Mouse (Mus musculus): ENCODE measurements at regions not wholly inside any gene's neighbourhood (a gene's known extent, or its start where the extent isn't known, plus 50 kb on each side); places are given as distances from the start of the nearest gene placed in this dataset.
"Not testable (repeated sequence)": the region's sequence is repeated elsewhere in the genome, so short reads cannot be mapped to it uniquely, and the experiment has no call there.

DNA sequence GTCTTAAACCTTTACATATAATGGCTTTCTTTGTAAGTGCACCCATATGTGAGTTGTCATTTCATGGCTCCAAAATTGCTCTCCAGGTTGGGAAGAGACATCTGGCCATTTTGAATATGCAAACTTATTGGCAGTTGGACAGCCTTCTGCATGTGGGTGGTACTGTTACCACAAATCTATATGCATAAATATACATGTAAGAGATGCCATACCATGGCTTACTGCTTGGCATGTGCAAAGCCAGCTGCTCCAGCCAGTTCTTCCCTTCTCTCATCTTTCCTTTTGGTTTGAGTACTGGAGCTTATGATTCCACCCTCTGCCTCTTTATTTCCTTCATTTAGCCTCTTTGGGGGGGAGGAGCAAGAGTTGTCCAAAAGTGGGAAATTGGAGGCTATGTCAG is 312.7 kb downstream of the Plekhb2 start:
- in situ Hi-C loops (cut with MboI, MseI), result no loop called here

DNA sequence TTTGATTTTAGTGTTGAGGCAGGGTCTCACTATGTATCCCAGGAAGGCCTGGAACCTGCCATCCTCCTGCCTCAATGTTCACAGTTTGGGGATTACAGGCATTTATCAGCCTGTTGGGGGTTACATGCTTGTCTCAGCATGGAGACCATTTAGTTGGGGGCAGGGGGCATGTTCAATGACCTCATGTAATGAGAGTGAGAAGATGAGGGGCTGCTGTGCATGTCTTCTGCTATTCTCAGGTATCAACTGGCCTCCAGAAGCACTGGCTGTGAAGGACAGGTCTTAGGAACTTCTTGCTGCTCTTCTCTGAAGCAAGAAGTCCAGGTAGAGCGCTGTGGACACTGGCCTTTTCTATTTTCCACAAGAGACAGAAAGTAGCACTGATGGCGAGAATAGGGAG is 350.9 kb downstream of the Plekhb2 start:
- in situ Hi-C loops (cut with MboI, MseI), result loop anchor here (5.0 kb wide), 1 partner anchor 93 kb away; no protein-coding TSS in a partner anchor

DNA sequence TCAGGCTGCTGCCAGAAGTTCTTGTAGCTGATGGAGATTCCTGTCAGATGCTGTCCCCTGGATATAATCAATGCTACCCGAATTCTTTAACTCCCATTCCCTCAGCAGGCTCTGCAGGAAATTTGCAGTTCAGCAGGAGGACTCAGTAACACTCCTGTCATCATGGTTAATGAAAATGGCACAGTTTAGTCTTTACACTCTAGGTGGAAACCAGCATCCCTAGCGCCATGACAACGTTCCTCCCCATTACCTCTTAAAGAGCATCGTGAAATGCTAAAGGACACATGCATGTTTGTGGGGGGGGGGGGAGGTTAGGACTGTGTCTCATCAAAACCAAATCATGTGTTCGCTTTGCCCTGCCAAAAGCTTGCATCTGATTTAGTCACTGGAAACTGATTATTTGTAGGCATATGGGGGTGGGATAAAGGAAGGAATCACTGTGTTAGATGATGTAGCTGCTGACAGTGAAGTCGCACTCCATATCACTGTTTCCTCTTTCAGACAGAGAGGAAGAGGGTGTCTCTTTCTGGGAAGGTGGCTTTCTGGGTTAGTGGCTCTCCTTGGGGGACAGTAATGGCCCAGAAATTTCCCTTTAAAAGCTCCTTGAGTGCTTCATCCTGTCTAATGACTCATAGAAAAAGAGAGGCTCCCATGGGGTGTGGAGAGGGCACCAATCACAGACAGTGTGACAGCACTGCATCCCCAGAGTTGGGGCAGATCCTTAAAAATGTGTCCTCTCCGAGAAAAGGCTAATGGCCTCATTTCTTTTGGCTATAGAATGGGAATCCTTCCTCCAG is 351.5 kb downstream of the Plekhb2 start:
- in situ Hi-C loops (cut with MboI, MseI), result loop anchor here (5.0 kb wide), 1 partner anchor 94 kb away; no protein-coding TSS in a partner anchor

DNA sequence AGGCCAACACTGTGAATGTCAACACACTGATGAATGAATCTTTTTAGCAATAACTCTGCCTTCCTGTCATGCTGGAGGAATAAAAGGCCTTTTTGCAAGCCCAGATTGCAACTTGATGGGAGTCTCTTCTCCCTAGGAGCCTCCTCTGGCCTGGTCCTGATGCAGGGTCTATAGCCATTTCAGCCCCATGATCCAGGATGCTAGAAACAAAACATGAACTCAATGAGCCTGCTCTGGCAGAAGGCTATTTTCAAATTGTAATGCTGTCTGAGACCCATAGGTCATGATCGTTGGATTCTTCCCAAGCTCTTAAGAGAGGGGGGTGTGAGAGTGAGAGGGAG is 352.1 kb downstream of the Plekhb2 start:
- in situ Hi-C loops (cut with MboI, MseI), result loop anchor here (5.0 kb wide), 1 partner anchor 95 kb away; no protein-coding TSS in a partner anchor

DNA sequence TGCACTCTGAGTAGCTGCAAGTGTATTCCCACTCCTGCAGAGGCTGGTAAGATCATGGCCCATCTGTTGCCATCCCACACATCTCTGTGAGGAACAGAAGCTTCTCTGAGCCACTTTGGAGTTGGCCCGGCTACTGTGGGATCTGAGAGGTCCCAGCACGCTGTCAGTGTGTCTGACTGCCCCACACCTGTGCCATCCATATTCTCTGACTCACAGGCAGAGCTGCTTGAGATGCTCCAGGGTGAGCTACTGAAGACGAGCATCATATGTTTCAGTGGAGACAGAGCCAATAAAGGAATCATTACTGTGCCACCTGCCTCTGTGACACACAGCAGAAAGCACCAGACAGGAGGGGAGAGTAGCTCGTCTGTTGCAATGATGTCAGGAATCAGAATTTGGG is 352.8 kb downstream of the Plekhb2 start:
- in situ Hi-C loops (cut with MboI, MseI), result loop anchor here (5.0 kb wide), 1 partner anchor 95 kb away; no protein-coding TSS in a partner anchor

DNA sequence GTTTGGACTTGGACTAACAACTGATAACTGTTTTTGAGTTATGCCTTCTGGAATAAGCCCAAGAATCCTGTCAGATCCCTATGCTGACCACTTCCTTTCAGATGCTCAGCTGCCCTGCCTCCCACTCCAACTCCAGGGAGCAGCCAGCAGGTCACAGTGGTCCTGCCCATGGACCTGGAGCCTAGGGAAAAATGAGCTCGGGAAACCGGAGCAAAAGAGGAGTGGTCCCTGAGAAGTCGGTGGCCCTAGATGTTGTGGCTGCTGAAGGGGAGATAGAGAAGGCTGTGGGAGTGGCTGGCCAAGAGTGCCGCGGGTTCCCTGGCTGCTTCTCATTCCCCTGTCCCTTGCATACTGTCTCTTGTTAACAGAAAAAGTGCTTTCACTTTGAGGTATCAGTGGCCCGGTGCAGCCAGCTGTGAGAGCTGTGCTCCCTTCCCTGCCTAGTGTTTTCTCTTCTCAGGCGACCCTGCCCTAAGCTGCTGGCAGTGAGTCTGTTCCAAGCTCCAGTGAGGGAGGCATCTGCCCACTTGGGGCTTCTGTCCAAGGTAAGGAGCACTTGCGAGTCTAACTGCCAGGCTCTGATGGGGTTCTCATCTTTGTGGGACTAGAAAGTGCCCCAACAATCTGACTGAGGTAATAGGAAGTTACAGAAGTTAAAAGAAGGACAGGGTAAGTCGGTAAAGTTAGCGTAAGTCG is 357.2 kb downstream of the Plekhb2 start:
- in situ Hi-C loops (cut with MboI, MseI), result no loop called here

GRCm38 (mm10) chr1:35212111-35212891 is 362.5 kb downstream of the Plekhb2 start:
- in situ Hi-C loops (cut with MboI, MseI), result no loop called here

- in situ Hi-C loops (cut with MboI, MseI), result no loop called here
Observed at GRCm38 (mm10) chr1:35213875-35214274, 364.1 kb downstream of the Plekhb2 start.

DNA sequence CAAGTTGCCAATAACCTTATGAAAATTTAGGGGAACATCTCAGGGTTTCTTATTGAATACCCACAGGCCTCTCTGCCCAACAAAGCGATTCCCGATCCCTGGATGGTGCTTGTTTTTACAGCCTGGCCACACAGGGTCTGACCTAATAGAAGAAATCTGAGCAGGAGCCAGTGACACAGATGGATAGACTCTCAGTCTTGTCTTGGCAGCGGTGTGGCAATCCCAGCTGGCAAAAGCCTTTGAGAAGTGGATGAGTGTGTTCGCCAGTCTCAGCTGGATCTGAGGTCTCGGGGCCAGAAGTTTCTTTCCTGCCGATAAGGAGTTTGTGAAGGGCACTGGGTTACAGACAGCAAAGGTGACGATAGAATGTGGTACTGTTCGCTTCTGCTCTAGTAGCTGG is 366.6 kb downstream of the Plekhb2 start:
- in situ Hi-C loops (cut with MboI, MseI), result no loop called here

DNA sequence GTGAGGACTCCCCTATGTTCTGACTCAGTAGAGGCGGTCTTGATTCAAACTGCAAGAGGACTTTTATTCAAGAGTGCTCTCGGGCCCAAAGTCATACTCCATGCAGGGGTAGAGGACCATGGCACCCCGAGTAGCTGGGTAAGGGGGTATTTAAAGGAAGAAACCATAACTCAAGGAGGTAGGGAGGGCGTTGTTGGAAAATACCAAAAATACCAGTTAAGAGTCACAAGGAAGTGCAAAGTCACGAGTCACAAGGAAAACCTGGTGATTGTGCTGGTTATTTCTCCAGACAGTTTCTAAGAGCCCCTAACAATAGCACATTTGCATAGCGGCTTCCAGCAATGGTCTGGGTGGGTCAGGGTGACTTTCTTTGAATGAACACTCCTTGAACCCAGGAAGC is 370.4 kb downstream of the Plekhb2 start:
- in situ Hi-C loops (cut with MboI, MseI), result not testable (repeated sequence)

- in situ Hi-C loops (cut with MboI, MseI), result no loop called here
Observed at GRCm38 (mm10) chr1:35220751-35221150, 371.0 kb downstream of the Plekhb2 start.

DNA sequence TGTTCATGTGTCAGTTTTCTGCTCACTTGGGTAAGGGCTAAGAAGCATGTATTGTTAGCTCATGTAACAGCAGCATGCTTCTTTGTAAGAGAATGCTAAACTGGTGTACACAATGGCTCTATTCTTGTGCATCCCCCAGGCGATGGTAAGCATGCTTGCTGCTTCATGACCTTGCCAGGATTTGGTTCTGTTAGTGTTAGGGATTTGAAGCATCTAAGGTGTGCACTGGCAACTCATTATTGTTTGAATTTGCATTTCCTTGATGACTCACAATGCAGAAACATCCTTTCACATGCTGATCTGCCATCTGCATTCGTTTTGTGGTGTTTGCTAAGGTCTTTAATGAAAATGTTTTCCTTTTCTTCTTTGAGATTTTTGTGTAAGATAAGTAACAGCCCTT is 382.8 kb downstream of the Plekhb2 start:
- in situ Hi-C loops (cut with MboI, MseI), result no loop called here

DNA sequence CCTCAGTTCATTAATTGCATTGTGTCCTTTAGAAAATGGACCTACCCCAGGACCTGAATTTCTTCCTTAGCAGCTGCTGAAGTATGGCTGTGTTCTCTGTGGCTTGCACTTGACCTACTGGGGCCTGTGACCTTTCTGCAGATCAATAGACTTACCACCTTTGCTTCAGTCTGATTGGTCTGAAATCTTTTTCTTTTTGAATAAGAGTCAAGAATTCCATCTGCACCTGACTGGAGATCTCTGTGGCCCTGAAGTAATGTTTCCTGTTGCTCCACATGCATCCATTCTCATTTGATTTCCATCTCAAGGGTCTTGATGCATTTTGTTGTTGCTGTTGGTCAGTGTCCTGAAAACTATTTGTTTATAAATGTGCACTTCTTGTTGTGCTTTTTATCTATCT is 388.4 kb downstream of the Plekhb2 start:
- in situ Hi-C loops (cut with MboI, MseI), result no loop called here

- in situ Hi-C loops (cut with MboI, MseI), result no loop called here
Observed at GRCm38 (mm10) chr1:35242849-35243248, 393.1 kb downstream of the Plekhb2 start.

GRCm38 (mm10) chr1:35243339-35243738 is 393.6 kb downstream of the Plekhb2 start:
- in situ Hi-C loops (cut with MboI, MseI), result no loop called here

- in situ Hi-C loops (cut with MboI, MseI), result no loop called here
Observed at GRCm38 (mm10) chr1:35265125-35265524, 415.3 kb downstream of the Plekhb2 start.

- in situ Hi-C loops (cut with MboI, MseI), result no loop called here
Observed at GRCm38 (mm10) chr1:35266626-35267025, 416.9 kb downstream of the Plekhb2 start.

DNA sequence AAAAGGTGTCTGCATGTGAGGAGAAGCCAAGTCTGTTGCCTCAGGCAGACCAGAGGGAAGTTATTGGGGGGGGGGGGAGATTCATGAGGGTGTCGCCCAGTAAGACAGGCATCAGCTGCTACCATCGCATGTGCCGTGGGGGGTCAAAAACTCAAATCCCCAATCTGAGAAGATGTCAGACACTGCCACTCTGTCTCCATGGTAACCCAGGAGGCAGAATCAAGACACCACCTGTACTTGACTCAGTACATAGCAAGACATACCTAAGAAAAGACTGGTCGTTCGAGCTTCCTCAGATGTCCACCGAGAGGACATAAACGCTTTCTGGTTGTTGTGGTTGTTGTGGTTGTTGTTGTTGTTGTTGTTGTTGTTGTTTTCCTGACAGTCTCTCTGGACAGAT is 418.1 kb downstream of the Plekhb2 start:
- in situ Hi-C loops (cut with MboI, MseI), result no loop called here

DNA sequence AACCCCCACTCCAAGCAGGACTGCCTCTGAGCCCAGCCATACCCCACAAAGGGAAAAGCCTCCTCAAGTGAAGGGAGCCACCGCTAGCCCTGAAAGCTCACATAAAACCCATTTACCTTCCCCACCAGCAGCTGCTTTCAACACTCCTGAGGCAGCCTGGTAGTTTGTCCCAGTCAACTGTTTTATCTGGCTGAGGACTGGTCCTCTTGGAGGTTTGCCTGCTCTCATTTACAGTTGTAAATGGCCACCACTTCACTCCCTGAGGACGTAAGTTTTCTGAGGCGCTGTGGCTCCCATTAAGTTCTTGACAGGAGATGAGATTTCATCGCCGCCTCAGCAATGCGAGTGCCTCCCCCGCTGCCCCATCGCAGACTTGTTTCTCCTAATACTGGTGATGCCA is 425.2 kb downstream of the Plekhb2 start:
- in situ Hi-C loops (cut with MboI, MseI), result no loop called here

All from T-helper 1 cell (primary cell).